ENCODE assay signal across 14 mouse cellular contexts in genomic region chr15:8601312-8602146, GRCm38 (mm10).
"Had no signal": no experiment of that assay in that cellular context is flagged by ENCODE, and none has a peak within 500 bp of the region (broad histone marks: within the 10 kb centered on the region; RNA-seq: fewer than 3 reads in every experiment).

No protein-coding gene starts in this region.

- ATAC-seq: lung, postnatal 0 days; midbrain, embryonic 16.5 days had no signal

- H3K27ac ChIP-seq: kidney, postnatal 0 days; limb, embryonic 13.5 days; liver, embryonic 14.5 days had no signal

- H3K9ac ChIP-seq: limb, embryonic 13.5 days; liver, embryonic 14.5 days had no signal

- H3K9me3 ChIP-seq: limb, embryonic 13.5 days had no signal

- H3K4me3 ChIP-seq: limb, embryonic 13.5 days had no signal

- H3K36me3 ChIP-seq: limb, embryonic 13.5 days had no signal

- H3K4me2 ChIP-seq: limb, embryonic 13.5 days had no signal

- H3K27me3 ChIP-seq: limb, embryonic 13.5 days had no signal

- DNase-seq: kidney, adult 9 months; kidney, postnatal 4 days; left cerebral cortex, postnatal 4 days; lung, adult 2 months; lung, postnatal 36 days; right cerebral cortex, postnatal 4 days; spleen, adult 18-20 months; thymus, adult 18-20 months; thymus, postnatal 14 days had no signal
